Mouse (Mus musculus): Measurements from ENCODE around the gene Cars.

Cars gene

DNA sequence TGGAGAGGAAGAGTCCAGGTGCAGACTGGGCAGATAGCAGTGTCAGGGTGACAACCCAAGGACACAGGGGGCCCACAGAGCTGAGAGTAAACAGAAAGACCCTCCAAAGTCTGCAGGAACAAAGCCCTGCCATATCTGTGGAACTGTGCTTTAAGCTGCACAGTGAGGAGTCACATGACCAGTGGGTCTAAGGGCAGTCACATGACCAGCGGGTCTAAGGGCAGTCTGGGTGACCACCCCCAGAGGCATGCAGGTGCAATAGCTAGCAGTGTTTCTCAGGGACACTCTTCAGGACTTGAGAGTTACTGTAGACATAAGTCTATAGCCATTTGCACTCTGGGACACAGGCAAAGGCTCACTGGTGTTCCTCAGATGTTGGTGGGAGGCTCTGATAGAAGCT lies 90.3 kb downstream of the Cars start:
- DNase-seq, result no peak

Data from thymus, adult 18-20 months (tissue).